Mouse (Mus musculus) G1E-ER4 (cell line): ENCODE results near the gene AL731706.2. TPM values are rescaled to one million over a fixed set of nuclear protein-coding genes. Genes with fewer than 3 reads are reported as not detected.

Experiments
- GATA1 ChIP-seq: IDR thresholded peaks from one replicate; pipeline ENCODE4 v1.8.0; 2012; ENCODE audit warnings: low read length, inconsistent platforms
- polyA plus RNA-seq: library from polyadenylated mRNA; stranded (reverse); fragments of >175 nt; gene quantifications from 2 replicates; pipeline ENCODE4 v1.2.3, GENCODE M21; 2012

Gene AL731706.2
- polyA plus RNA-seq: not detected in 2 replicates

- no peak for TF ChIP-seq GATA1
Observed at GRCm38 (mm10) chr2:136885579-136885978, at the start of gene AL731706.2. Gene AL731706.2 (minus strand): TSS chr2:136885679.

- TF ChIP-seq GATA1: no peak
Observed at GRCm38 (mm10) chr2:136921003-136921408, 35.5 kb upstream of the AL731706.2 start.

DNA sequence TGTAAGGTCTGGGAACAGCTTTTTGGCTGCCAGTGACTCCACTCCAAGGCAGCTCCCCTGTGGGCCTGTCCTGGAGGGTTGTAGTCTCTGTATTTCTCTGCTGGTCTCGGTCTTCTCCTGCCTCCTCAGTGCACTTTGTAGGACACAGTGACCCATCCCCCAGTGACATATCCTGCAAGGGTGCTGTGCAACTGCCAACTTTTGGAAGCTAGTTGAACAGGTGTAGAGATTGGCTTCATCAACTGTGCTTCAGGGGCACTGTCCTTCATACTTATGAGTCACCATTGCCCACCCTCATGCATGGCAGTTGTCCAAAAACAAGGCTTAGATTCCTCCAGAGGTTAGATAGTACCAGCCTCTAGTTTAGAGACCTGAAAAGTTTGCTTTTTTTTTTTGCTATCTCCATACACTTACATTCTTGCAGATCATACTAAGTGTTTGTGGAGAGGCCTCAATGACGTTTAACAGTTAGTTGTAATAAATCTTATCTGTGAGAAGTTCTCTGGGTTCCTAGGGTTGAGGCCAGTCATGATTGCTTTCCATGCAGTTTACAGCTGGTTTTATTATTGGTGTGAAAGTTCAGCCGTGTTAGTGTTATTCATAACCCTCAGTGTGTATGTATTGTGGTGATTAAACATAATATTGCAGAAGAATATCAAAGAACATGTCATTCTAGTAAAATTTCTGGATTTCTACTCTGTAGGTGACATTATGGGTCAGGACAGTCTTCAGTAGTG is 34.9 kb upstream of the AL731706.2 start:
- TF ChIP-seq GATA1: no peak

DNA sequence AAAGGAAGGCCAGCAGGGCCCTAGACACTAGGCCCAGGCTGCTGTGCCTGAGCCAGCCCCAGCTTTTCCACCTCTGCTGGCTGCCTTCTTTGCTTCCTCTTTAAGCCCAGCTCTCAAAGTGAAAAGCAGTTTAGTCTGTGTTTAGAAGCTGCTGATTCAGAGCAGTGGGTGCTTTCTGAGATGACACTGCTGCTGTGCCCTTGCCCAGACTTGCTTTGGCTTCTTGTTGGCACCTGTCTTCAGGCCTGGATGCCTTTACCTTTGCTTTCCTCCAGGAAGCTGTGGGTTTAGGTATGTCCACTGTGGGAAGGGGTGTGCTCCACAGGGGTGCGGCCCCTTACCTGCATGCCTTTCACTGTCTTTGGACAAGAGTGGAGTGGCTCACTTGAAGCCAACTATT is 34.0 kb upstream of the AL731706.2 start:
- TF ChIP-seq GATA1: no peak

DNA sequence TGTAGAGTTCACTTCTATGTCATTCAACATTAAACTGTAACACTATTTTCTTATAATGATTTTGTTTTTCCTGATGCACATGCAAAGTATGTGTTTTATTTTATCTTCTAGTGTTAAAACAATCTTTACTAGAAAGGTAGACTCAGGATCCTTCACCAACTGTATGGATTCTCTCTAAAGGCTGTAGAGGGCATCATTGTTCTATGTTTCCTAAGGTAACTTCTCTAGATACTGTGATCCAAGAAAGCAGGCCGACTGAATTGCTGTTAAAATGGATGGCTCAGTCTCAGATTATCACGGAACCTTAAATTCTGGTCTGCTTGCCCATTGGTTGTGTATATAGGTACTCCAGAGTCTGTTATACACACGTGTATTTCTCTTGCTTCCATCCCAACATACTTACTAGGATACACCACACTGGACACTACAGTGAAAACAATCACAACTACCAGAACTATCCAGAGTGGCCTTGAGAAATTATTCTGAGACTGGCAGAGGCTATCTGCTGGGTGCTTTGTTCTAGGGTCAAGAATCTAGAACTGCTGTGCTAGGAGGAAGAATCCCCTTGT is 28.9 kb upstream of the AL731706.2 start:
- no peak for TF ChIP-seq GATA1

DNA sequence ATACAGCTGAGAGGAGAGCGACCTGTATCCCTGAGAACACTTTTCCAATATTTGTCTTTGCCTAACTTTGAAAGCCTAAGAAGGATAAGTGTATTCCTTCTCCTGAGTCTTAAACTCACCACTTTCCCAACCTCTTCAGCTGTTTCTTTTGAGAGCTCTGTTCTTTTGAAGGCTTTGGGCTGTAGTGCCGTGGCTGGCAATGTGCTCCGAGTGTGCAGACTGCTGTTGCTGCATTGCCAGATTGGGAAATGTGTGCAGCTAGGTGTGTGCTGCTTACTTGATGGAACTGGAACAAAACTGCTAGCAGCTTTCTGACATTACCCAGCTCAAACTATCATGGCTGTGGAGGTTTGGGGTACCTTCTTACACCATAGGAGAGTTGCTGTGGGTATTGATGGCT is 27.5 kb upstream of the AL731706.2 start:
- TF ChIP-seq GATA1: no peak

GRCm38 (mm10) chr2:136911958-136912411 is 26.5 kb upstream of the AL731706.2 start:
- TF ChIP-seq GATA1: no peak

- TF ChIP-seq GATA1: no peak
Observed at GRCm38 (mm10) chr2:136909298-136909697, 23.8 kb upstream of the AL731706.2 start.

DNA sequence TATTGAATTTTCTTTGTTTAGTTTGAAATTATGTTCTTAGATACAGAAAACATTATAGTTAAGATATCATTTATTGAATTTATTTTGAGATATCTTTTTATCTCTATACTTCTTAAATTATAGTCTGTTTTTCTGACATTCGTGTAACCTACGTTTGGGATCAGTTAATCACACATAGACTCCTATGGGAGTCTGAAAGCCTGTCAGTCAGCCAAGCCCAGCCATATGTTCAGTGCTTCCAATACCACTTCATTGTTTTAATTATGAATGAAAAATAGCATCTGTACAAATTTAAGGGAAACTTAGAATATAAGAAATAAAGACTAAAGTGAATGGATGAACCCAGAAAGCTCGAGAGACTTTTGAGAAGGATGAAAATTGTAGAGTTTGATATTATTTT is 23.1 kb upstream of the AL731706.2 start:
- TF ChIP-seq GATA1: no peak

DNA sequence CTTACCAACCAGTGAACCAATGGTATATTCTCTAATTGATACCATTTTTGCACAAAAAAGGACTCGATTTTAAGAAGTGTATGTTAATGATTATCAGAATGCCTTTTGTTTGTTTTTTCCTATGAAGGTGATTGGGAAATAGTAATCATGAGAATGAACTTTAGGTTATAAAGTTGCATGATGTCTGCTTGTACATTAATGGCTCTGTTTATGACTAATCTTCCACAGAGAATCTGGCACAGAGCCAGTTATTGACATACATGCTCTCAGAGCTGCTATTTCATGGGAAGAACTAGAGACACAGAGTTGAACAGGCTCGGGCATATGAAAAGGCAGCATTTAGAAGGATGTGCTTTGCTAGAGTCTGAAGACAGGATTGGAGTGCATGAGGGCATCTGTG is 10.7 kb upstream of the AL731706.2 start:
- no peak for TF ChIP-seq GATA1

DNA sequence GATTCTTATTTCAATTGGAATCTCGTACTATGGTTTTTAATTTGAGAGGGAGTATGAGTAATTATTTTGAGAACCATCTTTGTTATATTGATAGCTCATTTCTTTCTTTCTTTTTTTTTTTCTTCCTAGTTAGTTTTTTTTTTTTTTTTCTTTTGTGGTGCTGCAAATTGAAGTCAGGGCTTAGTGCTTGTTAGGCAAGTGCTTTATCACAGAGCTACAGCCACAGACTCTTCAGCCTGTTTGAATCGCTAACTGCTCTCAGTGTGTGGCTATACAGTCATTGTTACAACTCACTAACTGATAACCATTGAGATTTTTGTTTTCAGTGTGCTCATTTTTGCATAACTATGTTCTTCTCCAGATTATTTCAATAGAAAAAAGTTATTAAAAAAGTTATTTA is 9.0 kb upstream of the AL731706.2 start:
- TF ChIP-seq GATA1: no peak

DNA sequence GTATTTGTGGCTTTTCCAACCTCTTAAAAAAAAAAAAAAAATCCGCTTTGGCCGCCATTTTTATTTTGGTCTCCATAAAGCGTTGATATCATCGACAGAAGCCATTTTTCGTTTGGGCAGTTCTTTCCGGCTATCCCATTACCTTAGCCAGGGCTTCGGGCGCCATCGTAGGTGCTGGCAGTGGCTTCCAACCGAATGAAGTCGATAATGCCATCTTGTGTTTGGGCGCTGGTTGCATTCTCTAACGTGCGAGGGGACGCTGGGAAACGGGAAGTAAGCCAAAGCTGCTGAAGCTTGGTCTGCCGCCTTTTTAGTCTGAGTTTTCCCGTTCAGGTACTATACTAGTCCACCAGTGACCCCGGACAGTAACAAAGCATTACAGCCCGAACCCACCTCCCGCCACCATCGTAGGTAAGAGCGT is 6.5 kb upstream of the AL731706.2 start:
- TF ChIP-seq GATA1: no peak

DNA sequence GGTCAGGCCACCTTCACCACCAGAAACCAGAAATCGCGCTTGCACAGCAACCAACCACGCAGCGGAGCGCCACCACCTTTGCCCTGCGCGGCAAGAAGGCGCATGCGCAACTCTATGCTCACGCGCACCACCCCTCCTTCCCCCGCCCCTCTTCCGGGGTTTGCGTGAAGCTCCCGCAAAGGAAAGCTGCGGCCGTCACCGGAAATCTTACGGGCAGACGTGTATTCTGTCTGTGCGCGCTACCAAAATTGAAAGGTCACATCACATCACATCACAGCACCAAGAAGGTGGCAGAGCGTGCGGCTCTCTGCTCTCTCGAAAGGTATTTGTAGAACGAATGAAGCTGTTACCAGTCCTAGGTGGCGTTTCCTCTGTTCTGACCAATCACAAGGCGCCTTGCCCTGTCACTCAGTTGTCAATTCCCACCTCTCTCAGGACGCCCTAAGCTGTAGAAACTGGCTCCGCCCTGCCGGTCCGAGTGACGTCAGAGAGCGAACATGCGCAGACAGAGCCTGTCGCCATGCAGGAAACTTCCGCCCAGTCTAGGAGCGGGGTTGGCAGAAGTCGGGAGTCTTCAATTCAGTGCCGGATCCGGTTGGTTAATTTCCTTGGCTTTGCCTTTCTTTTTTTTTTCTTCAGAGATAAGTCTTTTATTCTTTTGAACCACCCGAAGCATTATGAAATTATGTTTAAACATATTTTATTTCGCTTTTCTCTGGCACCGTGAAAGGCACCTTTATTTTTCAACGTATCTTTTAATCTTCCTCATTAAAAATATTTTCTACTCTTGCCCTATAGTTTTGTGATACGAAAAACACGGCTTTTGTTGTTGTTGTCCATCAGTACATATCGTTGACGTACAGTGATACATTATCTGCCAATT is 5.8 kb upstream of the AL731706.2 start, which contains the start of the genes Slx4ip, AL731706.1 and Mkks:
TSS of gene Slx4ip (plus strand) at position 151 of the 883 bp plus-strand sequence.
TSS of gene AL731706.1 (minus strand) at position 322 of the 883 bp plus-strand sequence.
TSS of gene Mkks (minus strand) at position 322 of the 883 bp plus-strand sequence.
- no peak for TF ChIP-seq GATA1

GRCm38 (mm10) chr2:136886846-136887245 is 1.4 kb upstream of the AL731706.2 start:
- TF ChIP-seq GATA1: no peak

DNA sequence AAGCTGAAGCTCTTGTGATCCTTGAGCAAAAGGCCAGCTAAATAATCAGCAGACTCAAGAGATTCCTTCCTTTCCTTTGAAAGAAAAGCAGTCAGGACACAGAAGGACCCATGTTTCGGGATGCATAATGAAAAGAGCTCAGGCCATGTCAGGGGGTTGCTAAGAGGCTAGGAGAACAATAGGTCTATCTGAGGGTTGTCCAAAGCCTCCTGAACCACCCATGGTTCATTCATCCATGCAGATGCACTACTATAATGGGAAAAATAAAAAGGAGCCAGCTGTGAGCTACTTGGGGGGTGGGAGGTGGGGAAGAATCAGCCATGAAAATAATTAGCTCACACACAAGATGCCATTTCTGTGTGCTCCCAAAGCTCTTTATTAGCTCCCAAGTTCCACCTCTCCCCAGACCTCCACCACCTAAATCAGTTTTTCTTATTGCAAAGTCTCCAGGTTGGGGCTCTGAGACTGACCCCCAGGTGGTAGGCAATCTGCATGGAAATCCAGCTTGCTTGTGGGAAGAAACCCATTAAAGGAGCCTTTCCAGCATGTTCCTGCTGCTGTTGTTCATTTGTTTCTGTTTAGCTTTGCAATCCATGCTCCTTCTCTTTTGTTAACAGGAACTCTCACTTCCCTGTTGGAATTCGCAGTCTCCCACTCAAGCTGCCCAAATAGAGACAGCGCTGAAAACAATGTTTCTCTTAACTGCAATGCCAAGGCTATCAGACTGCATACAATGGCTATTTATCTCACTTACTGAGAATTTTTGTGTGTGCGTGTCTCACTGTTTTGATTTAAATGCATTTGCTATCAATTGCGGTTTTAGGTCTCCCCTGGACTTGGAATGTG is 30.7 kb downstream of the AL731706.2 start:
- no peak for TF ChIP-seq GATA1

- no peak for TF ChIP-seq GATA1
Observed at GRCm38 (mm10) chr2:136850366-136850765, 35.1 kb downstream of the AL731706.2 start.
